Mouse (Mus musculus) liver, postnatal 0 days (tissue): ENCODE measurements around the gene Cux2.

Experiments
- CTCF ChIP-seq: sonication (generic); IDR thresholded peaks from 2 replicates; pipeline ENCODE4 v1.5.1; 2016; ENCODE audit warnings: antibody characterized with exemption, low read depth
- EP300 ChIP-seq: IDR thresholded peaks from 2 replicates; pipeline ENCODE4 v1.6.1; 2016; ENCODE audit warnings: antibody characterized with exemption, low read depth, mild to moderate bottlenecking

- TF ChIP-seq CTCF (no peak), EP300 (no peak)
These were observed 927 bp downstream of the Cux2 start for GRCm38 (mm10) chr5:122048686-122049663.
